Mouse (Mus musculus) hindbrain, embryonic 16.5 days (tissue): Measurements from ENCODE around the gene Actr6. TPM values are rescaled to one million over a fixed set of nuclear protein-coding genes. Genes with fewer than 3 reads are reported as not detected.

Experiments
- ATAC-seq: fragments of 200-750 bp; cut with Nextera tagmentation; 2 replicates; pipeline ENCODE4 v1.8.0; 2017; ENCODE audit warnings: moderate TSS enrichment, moderate library complexity
- H3K27ac ChIP-seq: fragments of 300-500 bp; sonication (generic); 2 replicates; pipeline ENCODE4 v1.5.1; 2014; ENCODE audit warnings: low read depth, mild to moderate bottlenecking, control low read depth, low read length, moderate library complexity
- H3K27me3 ChIP-seq: fragments of 300-500 bp; sonication (generic); replicated peaks from 2 replicates; pipeline ENCODE4 v1.6.1; 2014; ENCODE audit warnings: low read length; ENCODE audit not compliant: control insufficient read depth, insufficient read depth
- H3K36me3 ChIP-seq: fragments of 300-500 bp; sonication (generic); 2 replicates; pipeline ENCODE4 v1.6.1; 2014; ENCODE audit warnings: mild to moderate bottlenecking, low read length, moderate library complexity, mixed read lengths; ENCODE audit not compliant: control insufficient read depth, insufficient read depth
- H3K4me1 ChIP-seq: fragments of 300-500 bp; sonication (generic); 2 replicates; pipeline ENCODE4 v1.6.1; 2014; ENCODE audit warnings: low read depth, low read length; ENCODE audit not compliant: control insufficient read depth, insufficient read depth
- H3K4me2 ChIP-seq: fragments of 300-500 bp; sonication (generic); 2 replicates; pipeline ENCODE4 v1.6.1; 2014; ENCODE audit warnings: mild to moderate bottlenecking, low read length, control low read depth, moderate library complexity
- H3K4me3 ChIP-seq: fragments of 300-500 bp; sonication (generic); 2 replicates; pipeline ENCODE4 v1.5.1; 2014; ENCODE audit warnings: mild to moderate bottlenecking, low read length, control low read depth, moderate library complexity
- H3K9ac ChIP-seq: fragments of 300-500 bp; sonication (generic); 2 replicates; pipeline ENCODE4 v1.6.1; 2014; ENCODE audit warnings: low read depth, mild to moderate bottlenecking, control low read depth, low read length, moderate library complexity
- H3K9me3 ChIP-seq: fragments of 300-500 bp; sonication (generic); 2 replicates; pipeline ENCODE4 v1.6.1; 2014; ENCODE audit warnings: mild to moderate bottlenecking, low read length, moderate library complexity; ENCODE audit not compliant: control insufficient read depth
- WGBS: fragments of 180-500 bp; shearing (Covaris S2); extraction: QIAGEN DNeasy Blood & Tissue Kit; methylation state at CpG from one replicate; pipeline ENCODE4 v1.1.7; 2014; 5-methylcytosine and 5-hydroxymethylcytosine counted together
- polyA plus RNA-seq: library from polyadenylated mRNA; unstranded; fragments of >200 nt; fragmentation: Nextera tagmentation; extraction: Ambion mirVana; gene quantifications from 2 replicates; pipeline ENCODE4 v1.2.1, GENCODE M21; 2015

Gene Actr6
- polyA plus RNA-seq, 1 experiment from 2014 or later = 60.1 TPM

GRCm38 (mm10) chr10:89687455-89687854 lies 44.6 kb downstream of the Actr6 start:
- Histone ChIP-seq H3K9ac (no peak overlapping the region), H3K36me3 (no peaks in the 10 kb centered on the region), H3K27ac (no peak overlapping the region), H3K4me3 (no peak overlapping the region), H3K4me1 (peaks cover 18% of the 10 kb centered on the region), H3K4me2 (no peak overlapping the region), H3K9me3 (no peaks in the 10 kb centered on the region), H3K27me3 (no peaks in the 10 kb centered on the region)
- no peak for ATAC-seq
- 88% methylated on average over 2 of the region's 2 CpGs for WGBS

- Histone ChIP-seq H3K36me3 (no peaks in the 10 kb centered on the region), H3K4me2 (peak within 1 kb of the TSS; percentile 71), H3K9ac (peak within 1 kb of the TSS; percentile 94), H3K27ac (peak within 1 kb of the TSS; percentile 85), H3K4me1 (peaks cover 18% of the 10 kb centered on the region), H3K9me3 (no peaks in the 10 kb centered on the region), H3K27me3 (no peaks in the 10 kb centered on the region), H3K4me3 (peak within 1 kb of the TSS; percentile 91)
- WGBS = 5% methylated on average over 31 of the region's 31 CpGs
- ATAC-seq = peak; percentile 98
Measured at GRCm38 (mm10) chr10:89686139-89686808, 45.8 kb downstream of the Actr6 start, which contains the start of gene Scyl2. TSS of gene Scyl2 (minus strand) at chr10:89686285.

DNA sequence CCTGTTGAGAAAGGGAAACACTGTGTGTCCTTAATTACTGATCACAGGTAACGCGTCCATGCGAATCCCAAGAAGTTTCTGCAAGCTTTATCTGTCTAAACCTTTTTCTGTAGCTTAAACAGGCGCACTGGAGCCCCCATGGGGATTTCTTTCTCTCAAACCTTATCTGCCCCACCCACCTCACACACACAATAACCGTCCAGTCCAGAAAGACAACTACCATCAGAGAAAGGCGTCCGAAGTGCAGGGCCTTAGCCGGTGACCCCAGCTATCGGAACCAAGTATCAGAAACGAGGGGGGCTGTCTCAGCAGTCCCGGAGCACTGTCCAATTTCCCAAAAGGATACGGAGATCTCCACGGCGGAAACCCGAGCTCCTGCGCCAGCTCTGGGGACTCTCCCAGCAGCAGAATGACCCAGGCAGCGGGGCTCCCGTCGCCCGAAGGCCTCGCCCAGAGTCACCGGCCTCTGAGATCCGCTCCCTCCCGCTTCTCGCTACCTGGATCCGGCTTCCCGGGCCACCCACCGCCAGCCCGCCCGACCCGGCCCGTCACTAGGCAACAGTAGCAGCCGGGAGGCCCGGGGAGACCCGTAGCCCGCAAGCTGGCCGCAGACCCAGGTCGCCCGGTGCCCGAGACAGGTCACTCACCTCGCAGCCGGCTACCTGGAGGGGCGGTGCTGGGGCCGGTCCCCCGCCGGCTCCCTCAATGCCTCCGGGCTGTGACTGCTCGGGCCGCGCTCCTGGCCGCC lies 46.5 kb downstream of the Actr6 start:
- H3K9ac ChIP-seq = peak overlapping the region; percentile 94
- H3K4me2 ChIP-seq = peak overlapping the region; percentile 71
- peaks cover 18% of the 10 kb centered on the region for H3K4me1 ChIP-seq
- no peaks in the 10 kb centered on the region for H3K9me3 ChIP-seq
- no peaks in the 10 kb centered on the region for H3K27me3 ChIP-seq
- peak overlapping the region; percentile 85 for H3K27ac ChIP-seq
- no peaks in the 10 kb centered on the region for H3K36me3 ChIP-seq
- 1% methylated on average over 50 of the region's 51 CpGs for WGBS
- ATAC-seq = no peak; the same call in 1 of the 2 replicates
- H3K4me3 ChIP-seq = peak overlapping the region; percentile 91

- Histone ChIP-seq H3K4me1 (peaks cover 18% of the 10 kb centered on the region), H3K27me3 (no peaks in the 10 kb centered on the region), H3K9me3 (no peaks in the 10 kb centered on the region), H3K4me2 (no peak overlapping the region), H3K27ac (no peak overlapping the region), H3K36me3 (no peaks in the 10 kb centered on the region), H3K9ac (no peak overlapping the region), H3K4me3 (no peak overlapping the region)
- no peak for ATAC-seq
- WGBS = 79% methylated on average over 10 of the region's 10 CpGs
Measured at GRCm38 (mm10) chr10:89682961-89683360, 49.1 kb downstream of the Actr6 start.

DNA sequence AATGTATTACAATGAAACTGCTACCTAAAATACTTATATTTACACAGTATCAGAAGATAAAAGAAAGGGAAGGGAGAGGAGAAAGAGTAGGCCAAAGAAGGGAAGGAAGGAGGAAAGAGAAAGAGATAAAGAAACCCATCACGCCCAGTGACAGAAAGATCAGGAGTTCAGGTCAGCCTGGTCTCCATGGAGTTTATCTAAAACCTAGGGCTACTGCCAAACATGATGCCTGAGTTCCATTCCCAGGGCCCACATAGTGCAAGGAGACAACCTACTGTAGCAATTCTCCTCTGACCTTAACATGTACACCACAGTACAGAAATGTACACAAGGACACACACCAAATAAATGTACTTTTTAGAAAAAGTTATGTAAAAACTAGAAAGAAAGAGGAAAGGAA lies 49.9 kb downstream of the Actr6 start:
- H3K4me3 ChIP-seq = no peak overlapping the region
- no peaks in the 10 kb centered on the region for H3K9me3 ChIP-seq
- no peak overlapping the region for H3K9ac ChIP-seq
- WGBS = 87% methylated on average over 1 of the region's 1 CpGs
- no peaks in the 10 kb centered on the region for H3K27me3 ChIP-seq
- H3K4me2 ChIP-seq = no peak overlapping the region
- H3K4me1 ChIP-seq = peaks cover 17% of the 10 kb centered on the region
- H3K36me3 ChIP-seq = no peaks in the 10 kb centered on the region
- no peak overlapping the region for H3K27ac ChIP-seq
- no peak for ATAC-seq

GRCm38 (mm10) chr10:89681706-89682105 lies 50.4 kb downstream of the Actr6 start:
- H3K4me1 ChIP-seq = peaks cover 13% of the 10 kb centered on the region
- H3K4me2 ChIP-seq = no peak overlapping the region
- H3K27me3 ChIP-seq = no peaks in the 10 kb centered on the region
- no peak for ATAC-seq
- no peaks in the 10 kb centered on the region for H3K9me3 ChIP-seq
- H3K4me3 ChIP-seq = no peak overlapping the region
- no peak overlapping the region for H3K9ac ChIP-seq
- no peaks in the 10 kb centered on the region for H3K36me3 ChIP-seq
- WGBS = 94% methylated on average over 4 of the region's 4 CpGs
- no peak overlapping the region for H3K27ac ChIP-seq

DNA sequence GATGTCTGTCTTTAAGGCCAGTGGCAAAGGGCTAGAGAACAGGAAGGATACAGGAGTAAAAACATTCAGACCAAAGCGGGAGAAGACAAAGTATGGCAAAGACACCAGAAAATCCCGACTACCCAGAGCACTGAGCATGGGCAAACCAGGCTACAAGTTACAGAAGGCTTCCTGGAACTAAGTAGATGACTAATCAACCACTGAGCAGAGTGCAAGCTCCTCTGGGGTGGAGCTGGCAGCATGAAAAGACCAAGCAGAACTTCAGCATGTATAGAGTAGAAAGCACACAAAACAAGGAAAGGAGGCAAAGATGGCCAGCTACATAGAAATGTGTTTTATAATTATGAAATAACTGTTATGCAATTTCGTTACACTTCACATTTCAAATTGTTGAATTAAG lies 51.6 kb downstream of the Actr6 start:
- H3K27ac ChIP-seq = no peak overlapping the region
- H3K9ac ChIP-seq = no peak overlapping the region
- H3K4me2 ChIP-seq = no peak overlapping the region
- no peak for ATAC-seq
- peaks cover 13% of the 10 kb centered on the region for H3K4me1 ChIP-seq
- 86% methylated on average over 3 of the region's 3 CpGs for WGBS
- H3K36me3 ChIP-seq = no peaks in the 10 kb centered on the region
- H3K27me3 ChIP-seq = no peaks in the 10 kb centered on the region
- H3K4me3 ChIP-seq = no peak overlapping the region
- no peaks in the 10 kb centered on the region for H3K9me3 ChIP-seq

- Histone ChIP-seq H3K36me3 (no peaks in the 10 kb centered on the region), H3K9me3 (no peaks in the 10 kb centered on the region), H3K9ac (no peak overlapping the region), H3K4me3 (no peak overlapping the region), H3K4me2 (no peak overlapping the region), H3K4me1 (peaks cover 7% of the 10 kb centered on the region), H3K27ac (no peak overlapping the region), H3K27me3 (no peaks in the 10 kb centered on the region)
- ATAC-seq = no peak
- 97% methylated on average over 1 of the region's 1 CpGs for WGBS
Measured at GRCm38 (mm10) chr10:89679448-89679847, 52.6 kb downstream of the Actr6 start.

GRCm38 (mm10) chr10:89678054-89678453 lies 54.0 kb downstream of the Actr6 start:
- H3K36me3 ChIP-seq = no peaks in the 10 kb centered on the region
- 93% methylated on average over 4 of the region's 4 CpGs for WGBS
- no peak overlapping the region for H3K4me2 ChIP-seq
- H3K4me1 ChIP-seq = no peaks in the 10 kb centered on the region
- H3K27me3 ChIP-seq = no peaks in the 10 kb centered on the region
- H3K4me3 ChIP-seq = no peak overlapping the region
- no peaks in the 10 kb centered on the region for H3K9me3 ChIP-seq
- no peak overlapping the region for H3K27ac ChIP-seq
- H3K9ac ChIP-seq = no peak overlapping the region
- ATAC-seq = no peak
